Mouse (Mus musculus) forebrain, embryonic 11.5 days (tissue): ENCODE data around the gene Sh2b3. TPM values are rescaled to one million over a fixed set of nuclear protein-coding genes. Genes with fewer than 3 reads are reported as not detected.

ENCODE experiments used
- ATAC-seq: fragments of 200-750 bp; cut with Nextera tagmentation; replicated peaks from 2 replicates; pipeline ENCODE4 v1.8.0; 2017; ENCODE audit warnings: moderate TSS enrichment; ENCODE audit not compliant: low FRiP score
- DNase-seq: peaks from one replicate; pipeline ENCODE4 v3.0.0-alpha.2; 2017; ENCODE audit warnings: low spot score
- H3K27ac ChIP-seq: fragments of 300-500 bp; sonication (generic); 2 replicates; pipeline ENCODE4 v1.5.1; 2014; ENCODE audit warnings: low read depth, low read length
- H3K27me3 ChIP-seq: fragments of 300-500 bp; sonication (generic); 2 replicates; pipeline ENCODE4 v1.6.1; 2014; ENCODE audit warnings: mild to moderate bottlenecking, low read length, mixed read lengths; ENCODE audit not compliant: control insufficient read depth, insufficient read depth
- H3K36me3 ChIP-seq: fragments of 300-500 bp; sonication (generic); 2 replicates; pipeline ENCODE4 v1.6.1; 2014; ENCODE audit warnings: mild to moderate bottlenecking, low read length, moderate library complexity, mixed read lengths; ENCODE audit not compliant: control insufficient read depth, insufficient read depth
- H3K4me1 ChIP-seq: fragments of 300-500 bp; sonication (generic); replicated peaks from 2 replicates; pipeline ENCODE4 v1.6.1; 2014; ENCODE audit warnings: low read length, mixed read lengths; ENCODE audit not compliant: control insufficient read depth, insufficient read depth
- H3K4me2 ChIP-seq: fragments of 300-500 bp; sonication (generic); 2 replicates; pipeline ENCODE4 v1.6.1; 2014; ENCODE audit warnings: low read depth, mild to moderate bottlenecking, low read length, moderate library complexity, mixed read lengths; ENCODE audit not compliant: severe bottlenecking
- H3K4me3 ChIP-seq: fragments of 300-500 bp; sonication (generic); 2 replicates; pipeline ENCODE4 v1.5.1; 2014; ENCODE audit warnings: low read depth, low read length
- H3K9ac ChIP-seq: fragments of 300-500 bp; sonication (generic); 2 replicates; pipeline ENCODE4 v1.6.1; 2014; ENCODE audit warnings: low read length
- H3K9me3 ChIP-seq: fragments of 300-500 bp; sonication (generic); 2 replicates; pipeline ENCODE4 v1.6.1; 2016; ENCODE audit warnings: low read length, mixed read lengths; ENCODE audit not compliant: control insufficient read depth
- WGBS: fragments of 180-500 bp; shearing (Covaris S2); extraction: QIAGEN DNeasy Blood & Tissue Kit; methylation state at CpG from one replicate; pipeline ENCODE4 v1.1.7; 2014; 5-methylcytosine and 5-hydroxymethylcytosine counted together
- polyA plus RNA-seq: library from polyadenylated mRNA; unstranded; fragments of >200 nt; fragmentation: Nextera tagmentation; extraction: Ambion mirVana; gene quantifications from 2 replicates; pipeline ENCODE4 v1.2.1, GENCODE M21; 2014

Sh2b3 gene
- polyA plus RNA-seq, 1 experiment from 2014 or later: 9.8 TPM

GRCm38 (mm10) chr5:121810331-121811151, 26.9 kb downstream of the Sh2b3 start:
- no peak for DNase-seq
- no peak overlapping the region for H3K27ac ChIP-seq
- no peak for ATAC-seq
- H3K27me3 ChIP-seq: no peaks in the 10 kb centered on the region
- WGBS: 92% methylated on average over 17 of the region's 17 CpGs
- no peaks in the 10 kb centered on the region for H3K4me1 ChIP-seq
- no peak overlapping the region for H3K4me3 ChIP-seq
- H3K36me3 ChIP-seq: peaks cover 9% of the 10 kb centered on the region; the same call in 1 of the 2 replicates
- H3K9ac ChIP-seq: no peak overlapping the region
- H3K9me3 ChIP-seq: no peaks in the 10 kb centered on the region
- H3K4me2 ChIP-seq: no peak overlapping the region

GRCm38 (mm10) chr5:121809667-121810224, 27.7 kb downstream of the Sh2b3 start:
- H3K4me1 ChIP-seq: no peaks in the 10 kb centered on the region
- H3K4me2 ChIP-seq: no peak overlapping the region
- no peak for ATAC-seq
- H3K4me3 ChIP-seq: no peak overlapping the region
- H3K9ac ChIP-seq: no peak overlapping the region
- no peak for DNase-seq
- peaks cover 9% of the 10 kb centered on the region; the same call in 1 of the 2 replicates for H3K36me3 ChIP-seq
- H3K27ac ChIP-seq: no peak overlapping the region
- no peaks in the 10 kb centered on the region for H3K27me3 ChIP-seq
- 86% methylated on average over 5 of the region's 5 CpGs for WGBS
- H3K9me3 ChIP-seq: no peaks in the 10 kb centered on the region

GRCm38 (mm10) chr5:121808202-121808601, 29.2 kb downstream of the Sh2b3 start:
- Histone ChIP-seq H3K36me3 (peaks cover 11% of the 10 kb centered on the region; the same call in 1 of the 2 replicates), H3K4me3 (no peak overlapping the region)

GRCm38 (mm10) chr5:121807186-121807585, 30.3 kb downstream of the Sh2b3 start:
- Histone ChIP-seq H3K9ac (no peak overlapping the region), H3K27me3 (no peaks in the 10 kb centered on the region), H3K27ac (no peak overlapping the region), H3K4me3 (no peak overlapping the region), H3K9me3 (no peaks in the 10 kb centered on the region), H3K36me3 (peaks cover 8% of the 10 kb centered on the region; the same call in 1 of the 2 replicates), H3K4me1 (no peaks in the 10 kb centered on the region), H3K4me2 (no peak overlapping the region)
- DNase-seq: no peak
- WGBS: 83% methylated on average over 3 of the region's 3 CpGs
- ATAC-seq: no peak

More at GRCm38 (mm10) chr5:121808202-121808601, 29.2 kb downstream of the Sh2b3 start:
- Histone ChIP-seq H3K27ac (no peak overlapping the region), H3K9ac (no peak overlapping the region), H3K9me3 (no peaks in the 10 kb centered on the region), H3K4me1 (no peaks in the 10 kb centered on the region), H3K4me2 (no peak overlapping the region), H3K27me3 (no peaks in the 10 kb centered on the region)
- DNase-seq: no peak
- ATAC-seq: no peak
- 90% methylated on average over 2 of the region's 2 CpGs for WGBS

GRCm38 (mm10) chr5:121798447-121798846, 39.0 kb downstream of the Sh2b3 start:
- no peak overlapping the region for H3K9ac ChIP-seq

GRCm38 (mm10) chr5:121795800-121796199, 41.6 kb downstream of the Sh2b3 start:
- peaks cover 9% of the 10 kb centered on the region; the same call in 1 of the 2 replicates for H3K36me3 ChIP-seq

More at GRCm38 (mm10) chr5:121798447-121798846, 39.0 kb downstream of the Sh2b3 start:
- ATAC-seq: no peak
- no peak overlapping the region for H3K27ac ChIP-seq
- no peaks in the 10 kb centered on the region for H3K27me3 ChIP-seq
- no peaks in the 10 kb centered on the region for H3K9me3 ChIP-seq
- no peak for DNase-seq
- no peaks in the 10 kb centered on the region for H3K4me1 ChIP-seq
- peaks cover 12% of the 10 kb centered on the region; the same call in 1 of the 2 replicates for H3K36me3 ChIP-seq
- WGBS: 98% methylated on average over 2 of the region's 2 CpGs
- H3K4me3 ChIP-seq: no peak overlapping the region
- no peak overlapping the region for H3K4me2 ChIP-seq

GRCm38 (mm10) chr5:121791026-121791425, 46.4 kb downstream of the Sh2b3 start:
- H3K9ac ChIP-seq: no peak overlapping the region
- H3K36me3 ChIP-seq: peaks cover 2% of the 10 kb centered on the region; the same call in 1 of the 2 replicates
- WGBS: 87% methylated on average over 5 of the region's 5 CpGs
- H3K4me3 ChIP-seq: no peak overlapping the region
- no peak overlapping the region for H3K27ac ChIP-seq
- H3K9me3 ChIP-seq: no peaks in the 10 kb centered on the region
- ATAC-seq: no peak
- no peaks in the 10 kb centered on the region for H3K4me1 ChIP-seq
- no peak overlapping the region for H3K4me2 ChIP-seq
- H3K27me3 ChIP-seq: no peaks in the 10 kb centered on the region
- no peak for DNase-seq

More at GRCm38 (mm10) chr5:121795800-121796199, 41.6 kb downstream of the Sh2b3 start:
- ATAC-seq (no peak), DNase-seq (no peak)
- H3K4me3 ChIP-seq: no peak overlapping the region
- WGBS: 90% methylated on average over 3 of the region's 3 CpGs
- no peak overlapping the region for H3K27ac ChIP-seq
- no peaks in the 10 kb centered on the region for H3K9me3 ChIP-seq
- no peaks in the 10 kb centered on the region for H3K4me1 ChIP-seq
- no peak overlapping the region for H3K9ac ChIP-seq
- no peaks in the 10 kb centered on the region for H3K27me3 ChIP-seq
- no peak overlapping the region for H3K4me2 ChIP-seq

GRCm38 (mm10) chr5:121783862-121784500, 53.5 kb downstream of the Sh2b3 start:
- H3K4me3 ChIP-seq: no peak overlapping the region
- DNase-seq (no peak), ATAC-seq (no peak)
- peaks cover 5% of the 10 kb centered on the region; the same call in 1 of the 2 replicates for H3K36me3 ChIP-seq
- H3K4me2 ChIP-seq: no peak overlapping the region
- no peaks in the 10 kb centered on the region for H3K9me3 ChIP-seq
- H3K4me1 ChIP-seq: no peaks in the 10 kb centered on the region
- H3K27me3 ChIP-seq: no peaks in the 10 kb centered on the region
- no peak overlapping the region for H3K27ac ChIP-seq
- WGBS: 87% methylated on average over 10 of the region's 10 CpGs
- no peak overlapping the region for H3K9ac ChIP-seq
